Mouse (Mus musculus) CD4-positive, CD25-positive, alpha-beta regulatory T cell (primary cell): ENCODE results near the gene Rasl10a. TPM values are rescaled to one million over a fixed set of nuclear protein-coding genes. Genes with fewer than 3 reads are reported as not detected.

ENCODE experiments used
- polyA plus RNA-seq: library from polyadenylated mRNA; unstranded; fragments of 100-300 nt; shearing (Covaris generic); gene quantifications from one replicate; pipeline ENCODE4 v1.2.1, GENCODE M21; 2017

The Rasl10a gene
- polyA plus RNA-seq, result 0.16 TPM

DNA sequence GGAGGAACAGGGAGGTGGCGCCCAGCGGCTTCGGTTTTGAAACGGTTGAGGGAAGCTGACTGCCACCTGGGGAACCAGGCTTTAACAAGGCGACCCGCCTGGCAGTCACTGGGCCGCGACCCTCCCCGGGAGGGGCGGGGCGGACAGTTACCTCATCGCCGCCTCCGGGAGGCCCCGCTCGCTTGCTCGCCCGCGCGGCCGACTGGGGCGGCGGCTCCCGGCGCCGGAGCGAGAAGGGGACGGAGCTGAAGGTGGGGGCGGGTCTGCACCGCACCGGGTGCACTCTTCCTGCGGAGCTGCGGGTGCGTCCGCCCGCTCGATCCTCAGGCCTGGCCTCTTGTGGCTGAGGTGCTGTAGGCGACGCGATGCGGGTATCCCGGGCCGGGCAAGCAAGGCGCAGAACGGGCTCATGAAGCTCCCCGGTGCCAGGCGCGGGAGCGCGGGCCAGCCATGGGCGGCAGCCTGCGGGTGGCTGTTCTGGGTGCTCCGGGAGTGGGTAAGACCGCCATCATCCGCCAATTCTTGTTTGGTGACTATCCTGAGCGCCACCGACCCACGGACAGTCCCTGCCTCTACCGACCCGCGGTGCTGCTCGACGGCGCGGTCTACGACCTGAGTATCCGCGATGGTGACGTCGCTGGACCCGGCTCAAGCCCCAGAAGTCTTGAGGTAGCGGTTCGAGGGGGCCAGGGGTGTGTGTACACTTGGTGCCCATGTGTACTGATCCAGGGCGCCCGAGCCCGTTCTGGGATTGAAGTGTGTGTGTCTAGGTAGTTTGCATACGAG is at the start of gene Rasl10a:
Rasl10a (plus strand) TSS at position 273 of the 786 bp plus-strand sequence.

DNA sequence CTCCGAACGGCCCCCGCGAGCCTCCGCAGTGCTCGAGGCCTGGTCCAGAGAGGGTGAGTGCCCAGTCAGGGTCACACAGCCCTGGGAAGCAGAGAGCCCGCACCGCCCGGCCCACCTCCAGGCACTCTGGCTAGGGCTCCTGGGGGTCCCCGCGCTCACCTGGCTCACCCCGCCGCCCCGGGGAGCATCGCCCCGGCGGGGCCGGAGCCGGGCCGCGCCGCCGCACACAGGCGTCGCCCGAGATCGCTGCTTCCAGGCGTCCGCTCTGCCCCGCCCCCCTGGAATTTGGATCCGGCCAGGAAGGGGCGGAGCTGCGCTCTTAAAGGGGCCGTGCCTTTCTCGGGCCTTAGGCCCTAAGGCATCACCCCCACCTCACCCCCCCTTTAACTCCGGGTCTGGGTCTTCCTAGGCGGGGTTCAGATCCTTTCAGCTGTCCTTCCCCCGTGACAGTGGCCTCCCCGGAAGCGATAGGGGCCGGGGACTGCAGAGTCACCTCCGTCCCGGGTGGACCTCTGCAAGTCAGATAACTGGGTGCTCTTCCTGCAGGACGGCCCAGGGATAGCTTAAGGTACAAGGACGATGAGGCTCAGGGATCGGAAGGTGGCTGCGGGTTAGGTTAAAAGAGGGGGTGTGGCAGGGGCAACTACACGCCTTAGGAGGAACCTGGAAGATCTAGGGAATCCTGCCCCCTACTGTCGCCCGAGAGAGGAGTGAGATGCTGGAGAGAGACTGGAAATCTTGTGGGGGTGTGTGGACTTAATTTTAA is 7.3 kb downstream of the Rasl10a start, which contains the start of gene Gas2l1:
Gas2l1 (minus strand) TSS at position 272 of the 766 bp plus-strand sequence.

DNA sequence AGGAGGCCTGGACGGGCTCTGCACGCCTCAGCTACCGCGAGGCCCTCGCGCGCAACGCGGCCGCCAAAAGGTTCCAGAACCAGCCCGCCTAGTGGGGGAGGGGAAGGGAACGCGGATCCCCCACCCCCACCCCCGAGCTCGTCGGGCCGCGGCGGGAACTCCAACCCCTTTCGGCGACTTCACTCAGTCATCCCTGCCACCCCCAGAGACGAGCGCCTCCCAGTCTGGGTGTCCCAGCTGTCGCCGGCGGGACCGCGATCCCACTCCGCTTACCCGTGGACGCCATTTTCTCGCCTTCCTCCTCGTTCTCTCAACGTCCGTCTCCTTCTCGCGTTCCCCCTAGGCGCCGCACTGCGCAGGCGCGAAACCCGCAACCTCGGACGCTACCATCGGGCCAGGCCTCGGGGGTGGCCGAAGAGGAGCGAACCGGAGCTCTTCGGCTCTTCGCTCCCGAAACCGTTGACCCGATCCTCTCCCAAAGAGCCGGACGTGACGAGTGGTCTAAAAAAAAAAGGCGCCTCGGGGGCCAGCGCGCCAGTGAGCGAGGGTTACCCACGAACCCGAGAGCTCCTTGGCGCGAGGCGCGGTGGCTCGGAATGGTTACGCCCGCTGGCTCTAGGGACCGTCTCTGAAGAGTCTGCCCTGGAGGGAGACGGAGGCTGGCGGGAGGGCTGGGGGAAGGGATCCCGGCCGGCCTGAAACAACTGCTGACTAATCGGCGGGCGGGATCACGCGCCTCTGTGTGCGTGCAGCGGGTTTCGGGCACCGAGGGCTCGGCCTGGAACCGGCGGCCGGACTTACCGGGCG is 41.0 kb downstream of the Rasl10a start, which contains the start of the genes Rhbdd3 and Ewsr1:
Rhbdd3 (plus strand) TSS at position 191 of the 807 bp plus-strand sequence.
Ewsr1 (minus strand) TSS at position 531 of the 807 bp plus-strand sequence.

Other genes with a start within 250 kb of the Rasl10a start
- 35.1 TPM for gene Nf2, start 208.6 kb upstream of the Rasl10a start, polyA plus RNA-seq
- gene Nipsnap1, start 184.2 kb upstream of the Rasl10a start, polyA plus RNA-seq, result 38.4 TPM
- 55.4 TPM for gene Thoc5, start 162.8 kb upstream of the Rasl10a start, polyA plus RNA-seq
- gene Nefh, start 110.1 kb upstream of the Rasl10a start, polyA plus RNA-seq, result 11.5 TPM
- 99.1 TPM for gene Ap1b1, start 71.3 kb upstream of the Rasl10a start, polyA plus RNA-seq
- gene Gas2l1, start 7.2 kb downstream of the Rasl10a start, polyA plus RNA-seq, result 4.7 TPM
- 6.4 TPM for gene Rhbdd3, start 40.8 kb downstream of the Rasl10a start, polyA plus RNA-seq
- gene Ewsr1, start 41.1 kb downstream of the Rasl10a start, polyA plus RNA-seq, result 762 TPM
- gene Emid1, start 94.1 kb downstream of the Rasl10a start, polyA plus RNA-seq, result 5.1 TPM
- 11.2 TPM for gene Kremen1, start 203.4 kb downstream of the Rasl10a start, polyA plus RNA-seq